In the genomic region with DNA sequence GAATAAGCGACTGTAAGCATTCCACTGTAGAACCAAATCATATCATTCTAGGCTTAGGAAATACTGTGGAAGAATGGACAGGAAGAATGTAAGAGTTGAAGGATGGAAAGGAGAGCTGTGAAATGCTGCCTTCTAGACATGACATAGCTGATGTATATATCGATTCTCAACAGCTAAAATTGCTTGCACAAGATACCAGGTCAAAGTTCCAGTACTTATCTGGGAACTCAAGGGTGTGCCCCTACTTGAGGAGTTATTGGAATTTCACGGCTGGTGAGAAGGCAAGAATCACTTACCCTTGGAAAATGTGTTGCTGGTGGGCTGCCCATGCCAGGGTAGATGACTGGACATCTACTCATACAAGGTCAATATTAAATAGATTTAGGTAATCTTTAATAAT, we compare ENCODE assay signal across 30 mouse cellular contexts.
"Had no signal": no experiment of that assay in that cellular context is flagged by ENCODE, and none has a peak within 500 bp of the region (broad histone marks: within the 10 kb centered on the region; RNA-seq: fewer than 3 reads in every experiment).

No protein-coding gene starts in this region.

- H3K4me3 ChIP-seq: limb, embryonic 12.5 days; limb, embryonic 13.5 days; limb, embryonic 15.5 days; liver, embryonic 12.5 days; liver, embryonic 13.5 days; liver, embryonic 15.5 days; lung, embryonic 15.5 days; megakaryocyte, embryonic 14.5 days; midbrain, embryonic 10.5 days; midbrain, embryonic 12.5 days; midbrain, embryonic 13.5 days; midbrain, embryonic 15.5 days; myocyte; neural tube, embryonic 12.5 days had no signal

- DNase-seq: left cerebral cortex, postnatal 4 days; liver; liver, embryonic 13.5 days; lung, adult 18-20 months; lung, adult 2 months; lung, embryonic 14.5 days; lung, postnatal 10 days; lung, postnatal 14 days; lung, postnatal 36 days; lung, postnatal 4 days; midbrain, embryonic 14.5 days had no signal

- ATAC-seq: liver, embryonic 12.5 days; lung, postnatal 0 days; midbrain, embryonic 13.5 days; midbrain, embryonic 15.5 days; midbrain, embryonic 16.5 days had no signal

- H3K9ac ChIP-seq: limb, embryonic 12.5 days; limb, embryonic 13.5 days; limb, embryonic 15.5 days; liver, embryonic 12.5 days; liver, embryonic 13.5 days; liver, embryonic 14.5 days; liver, embryonic 15.5 days; lung, embryonic 14.5 days; lung, embryonic 15.5 days; midbrain, embryonic 12.5 days; midbrain, embryonic 13.5 days; midbrain, embryonic 15.5 days; neural tube, embryonic 12.5 days had no signal

- H3K4me2 ChIP-seq: limb, embryonic 12.5 days; limb, embryonic 13.5 days; limb, embryonic 15.5 days; liver, embryonic 11.5 days; liver, embryonic 12.5 days; liver, embryonic 13.5 days; liver, embryonic 15.5 days; lung, embryonic 14.5 days; lung, embryonic 15.5 days; midbrain, embryonic 11.5 days; midbrain, embryonic 12.5 days; midbrain, embryonic 13.5 days; midbrain, embryonic 15.5 days; neural tube, embryonic 12.5 days had no signal

- H3K9me3 ChIP-seq: limb, embryonic 12.5 days; limb, embryonic 13.5 days; limb, embryonic 15.5 days; liver, embryonic 12.5 days; liver, embryonic 13.5 days; liver, embryonic 15.5 days; lung, embryonic 15.5 days; megakaryocyte, embryonic 14.5 days; midbrain, embryonic 10.5 days; midbrain, embryonic 12.5 days; midbrain, embryonic 13.5 days; midbrain, embryonic 15.5 days; neural tube, embryonic 12.5 days had no signal

- H3K27me3 ChIP-seq: limb, embryonic 12.5 days; limb, embryonic 13.5 days; limb, embryonic 15.5 days; liver, embryonic 12.5 days; liver, embryonic 13.5 days; liver, embryonic 15.5 days; lung, embryonic 15.5 days; megakaryocyte, embryonic 14.5 days; midbrain, embryonic 12.5 days; midbrain, embryonic 13.5 days; midbrain, embryonic 15.5 days; neural tube, embryonic 12.5 days had no signal

- H3K27ac ChIP-seq: limb, embryonic 12.5 days; limb, embryonic 13.5 days; limb, embryonic 15.5 days; liver, embryonic 12.5 days; liver, embryonic 13.5 days; liver, embryonic 14.5 days; liver, embryonic 15.5 days; lung, embryonic 15.5 days; macrophage; midbrain, embryonic 10.5 days; midbrain, embryonic 12.5 days; midbrain, embryonic 13.5 days; midbrain, embryonic 15.5 days; neural tube, embryonic 12.5 days had no signal

- H3K4me1 ChIP-seq: limb, embryonic 12.5 days; limb, embryonic 13.5 days; limb, embryonic 15.5 days; liver, embryonic 12.5 days; liver, embryonic 13.5 days; liver, embryonic 15.5 days; lung, embryonic 15.5 days; megakaryocyte, embryonic 14.5 days; midbrain, embryonic 10.5 days; midbrain, embryonic 12.5 days; midbrain, embryonic 13.5 days; midbrain, embryonic 15.5 days; neural tube, embryonic 12.5 days had no signal

- H3K36me3 ChIP-seq: limb, embryonic 12.5 days; limb, embryonic 13.5 days; limb, embryonic 15.5 days; liver, embryonic 12.5 days; liver, embryonic 13.5 days; liver, embryonic 15.5 days; lung, embryonic 15.5 days; midbrain, embryonic 10.5 days; midbrain, embryonic 12.5 days; midbrain, embryonic 13.5 days; midbrain, embryonic 15.5 days; neural tube, embryonic 12.5 days had no signal
